Mouse (Mus musculus) intestine, postnatal 0 days (tissue): ENCODE results near the gene Taok1. TPM values are rescaled to one million over a fixed set of nuclear protein-coding genes. Genes with fewer than 3 reads are reported as not detected.

Experiments
- ATAC-seq: fragments of 200-750 bp; cut with Nextera tagmentation; 2 replicates; pipeline ENCODE4 v1.8.0; 2017; ENCODE audit warnings: mild to moderate bottlenecking, moderate TSS enrichment, moderate library complexity
- H3K27ac ChIP-seq: fragments of 300-500 bp; sonication (generic); 2 replicates; pipeline ENCODE4 v1.5.1; 2014; ENCODE audit warnings: mild to moderate bottlenecking, low read depth, low read length, moderate library complexity
- H3K27me3 ChIP-seq: fragments of 300-500 bp; sonication (generic); replicated peaks from 2 replicates; pipeline ENCODE4 v1.6.1; 2014; ENCODE audit warnings: low read length, mixed read lengths; ENCODE audit not compliant: control insufficient read depth, insufficient read depth
- H3K36me3 ChIP-seq: fragments of 300-500 bp; sonication (generic); 2 replicates; pipeline ENCODE4 v1.6.1; 2014; ENCODE audit warnings: mild to moderate bottlenecking, moderate library complexity; ENCODE audit not compliant: control insufficient read depth, insufficient read depth
- H3K4me1 ChIP-seq: fragments of 300-500 bp; sonication (generic); replicated peaks from 2 replicates; pipeline ENCODE4 v1.6.1; 2014; ENCODE audit warnings: antibody characterized with exemption, low read length, mixed read lengths; ENCODE audit not compliant: control insufficient read depth, insufficient read depth
- H3K4me2 ChIP-seq: fragments of 300-500 bp; sonication (generic); replicated peaks from 2 replicates; pipeline ENCODE4 v1.6.1; 2014; ENCODE audit warnings: low read depth, mild to moderate bottlenecking, moderate library complexity
- H3K4me3 ChIP-seq: fragments of 300-500 bp; sonication (generic); 2 replicates; pipeline ENCODE4 v1.5.1; 2014; ENCODE audit warnings: low read depth, low read length
- H3K9ac ChIP-seq: fragments of 300-500 bp; sonication (generic); 2 replicates; pipeline ENCODE4 v1.6.1; 2014; ENCODE audit warnings: mild to moderate bottlenecking, low read depth, low read length
- H3K9me3 ChIP-seq: fragments of 300-500 bp; sonication (generic); 2 replicates; pipeline ENCODE4 v1.6.1; 2016; ENCODE audit warnings: mixed run types; ENCODE audit not compliant: control insufficient read depth
- CTCF ChIP-seq: sonication (generic); IDR thresholded peaks from 2 replicates; pipeline ENCODE4 v1.5.1; 2016; ENCODE audit warnings: low read depth, mild to moderate bottlenecking, control low read depth, antibody characterized with exemption, moderate library complexity
- WGBS: fragments of 180-500 bp; shearing (Covaris S2); extraction: QIAGEN DNeasy Blood & Tissue Kit; methylation state at CpG from one replicate; pipeline ENCODE4 v1.1.7; 2014; 5-methylcytosine and 5-hydroxymethylcytosine counted together
- polyA plus RNA-seq: library from polyadenylated mRNA; unstranded; fragments of >200 nt; fragmentation: Nextera tagmentation; extraction: Ambion mirVana; gene quantifications from 2 replicates; pipeline ENCODE4 v1.2.1, GENCODE M21; 2015

Taok1 gene
- polyA plus RNA-seq, 1 experiment from 2014 or later = 8.6 TPM

GRCm38 (mm10) chr11:77624002-77624401, 16.4 kb upstream of the Taok1 start:
- H3K9ac ChIP-seq = 0 out of 2 replicates have a peak overlapping the region, but pooled peaks have one; percentile 27
- no peak overlapping the region for H3K27ac ChIP-seq

GRCm38 (mm10) chr11:77621902-77622535, 14.4 kb upstream of the Taok1 start:
- 0 out of 2 replicates have a peak, but pooled peaks cover 7% of the 10 kb centered on the region for H3K4me1 ChIP-seq
- no peaks in the 10 kb centered on the region for H3K27me3 ChIP-seq
- 64% methylated on average over 4 of the region's 5 CpGs for WGBS
- H3K27ac ChIP-seq = no peak overlapping the region
- H3K36me3 ChIP-seq = no peaks in the 10 kb centered on the region
- TF ChIP-seq CTCF = no peak
- no peak overlapping the region for H3K9ac ChIP-seq
- no peak for ATAC-seq
- no peak overlapping the region for H3K4me3 ChIP-seq
- no peaks in the 10 kb centered on the region for H3K9me3 ChIP-seq
- H3K4me2 ChIP-seq = no peak overlapping the region

More at GRCm38 (mm10) chr11:77624002-77624401, 16.4 kb upstream of the Taok1 start:
- Histone ChIP-seq H3K4me2 (peak overlapping the region; percentile 67), H3K27me3 (no peaks in the 10 kb centered on the region), H3K36me3 (no peaks in the 10 kb centered on the region), H3K4me3 (peak overlapping the region; percentile 28), H3K9me3 (no peaks in the 10 kb centered on the region), H3K4me1 (0 out of 2 replicates have a peak, but pooled peaks cover 7% of the 10 kb centered on the region)
- 44% methylated on average over 5 of the region's 5 CpGs for WGBS
- ATAC-seq = no peak
- no peak for TF ChIP-seq CTCF

- no peak overlapping the region for H3K4me3 ChIP-seq
- no peaks in the 10 kb centered on the region for H3K36me3 ChIP-seq
- H3K27ac ChIP-seq = no peak overlapping the region
- H3K4me2 ChIP-seq = no peak overlapping the region
- no peaks in the 10 kb centered on the region for H3K4me1 ChIP-seq
- H3K9me3 ChIP-seq = no peaks in the 10 kb centered on the region
- TF ChIP-seq CTCF = no peak
- no peaks in the 10 kb centered on the region for H3K27me3 ChIP-seq
- 50% methylated on average over 5 of the region's 5 CpGs for WGBS
- ATAC-seq = no peak
- no peak overlapping the region for H3K9ac ChIP-seq
These were observed 7.5 kb upstream of the Taok1 start for GRCm38 (mm10) chr11:77615084-77615624.

- no peaks in the 10 kb centered on the region for H3K9me3 ChIP-seq
- peak overlapping the region; percentile 100 for H3K4me3 ChIP-seq
- H3K4me1 ChIP-seq = no peaks in the 10 kb centered on the region
- ATAC-seq = peak; percentile 31
- peak overlapping the region; percentile 98 for H3K27ac ChIP-seq
- WGBS = 0% methylated on average over 33 of the region's 48 CpGs
- H3K9ac ChIP-seq = peak overlapping the region; percentile 100
- H3K4me2 ChIP-seq = peak overlapping the region; percentile 75
- H3K27me3 ChIP-seq = no peaks in the 10 kb centered on the region
- TF ChIP-seq CTCF = no peak
- no peaks in the 10 kb centered on the region for H3K36me3 ChIP-seq
These were observed 629 bp downstream of the Taok1 start for GRCm38 (mm10) chr11:77606835-77607537.

GRCm38 (mm10) chr11:77606469-77606834, 1.2 kb downstream of the Taok1 start:
- no peaks in the 10 kb centered on the region for H3K36me3 ChIP-seq
- no peaks in the 10 kb centered on the region for H3K4me1 ChIP-seq
- peak overlapping the region; percentile 100 for H3K9ac ChIP-seq
- ATAC-seq = no peak
- no peak for TF ChIP-seq CTCF
- no peaks in the 10 kb centered on the region for H3K27me3 ChIP-seq
- H3K4me2 ChIP-seq = peak overlapping the region; percentile 75
- H3K9me3 ChIP-seq = no peaks in the 10 kb centered on the region
- peak overlapping the region; percentile 98; the same call in 1 of the 2 replicates for H3K27ac ChIP-seq
- H3K4me3 ChIP-seq = peak overlapping the region; percentile 100
- 4% methylated on average over 6 of the region's 6 CpGs for WGBS

GRCm38 (mm10) chr11:77597266-77597665, 10.3 kb downstream of the Taok1 start:
- H3K9me3 ChIP-seq = no peaks in the 10 kb centered on the region
- H3K36me3 ChIP-seq = no peaks in the 10 kb centered on the region
- no peak for ATAC-seq
- no peak for TF ChIP-seq CTCF
- H3K4me2 ChIP-seq = no peak overlapping the region
- no peak overlapping the region for H3K27ac ChIP-seq
- H3K9ac ChIP-seq = no peak overlapping the region
- no peak overlapping the region for H3K4me3 ChIP-seq
- H3K4me1 ChIP-seq = no peaks in the 10 kb centered on the region
- H3K27me3 ChIP-seq = no peaks in the 10 kb centered on the region
